Mouse (Mus musculus) spleen, postnatal 4 days (tissue): Measurements from ENCODE around the gene Dmpk.
A peak's percentile ranks its signal among the peaks of the same experiment; 100 is the strongest.
"Not testable (repeated sequence)": the region's sequence is repeated elsewhere in the genome, so short reads cannot be mapped to it uniquely, and the experiment has no call there.

Experiments used
- DNase-seq, 2 experiments: peaks; one replicate each; pipeline ENCODE4 v3.0.0; 2022; ENCODE audit warnings: low spot score in 2 of 2

The Dmpk gene

DNA sequence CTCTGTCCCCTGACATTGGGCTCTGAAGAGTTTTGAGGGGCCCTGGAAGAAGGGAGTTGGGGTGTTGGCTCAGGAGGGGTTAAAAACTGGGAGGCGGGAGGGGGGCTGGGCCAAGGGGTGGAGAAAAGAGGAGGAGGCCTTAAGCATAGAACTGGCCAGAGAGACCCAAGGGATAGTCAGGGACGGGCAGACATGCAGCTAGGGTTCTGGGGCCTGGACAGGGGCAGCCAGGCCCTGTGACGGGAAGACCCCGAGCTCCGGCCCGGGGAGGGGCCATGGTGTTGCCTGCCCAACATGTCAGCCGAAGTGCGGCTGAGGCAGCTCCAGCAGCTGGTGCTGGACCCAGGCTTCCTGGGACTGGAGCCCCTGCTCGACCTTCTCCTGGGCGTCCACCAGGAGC, at the start of gene Dmpk:
Gene Dmpk, plus strand, starts transcription at position 149 of the 400 bp plus-strand sequence.
- DNase-seq, result peak in 1 of 2 experiments; percentile 66

DNA sequence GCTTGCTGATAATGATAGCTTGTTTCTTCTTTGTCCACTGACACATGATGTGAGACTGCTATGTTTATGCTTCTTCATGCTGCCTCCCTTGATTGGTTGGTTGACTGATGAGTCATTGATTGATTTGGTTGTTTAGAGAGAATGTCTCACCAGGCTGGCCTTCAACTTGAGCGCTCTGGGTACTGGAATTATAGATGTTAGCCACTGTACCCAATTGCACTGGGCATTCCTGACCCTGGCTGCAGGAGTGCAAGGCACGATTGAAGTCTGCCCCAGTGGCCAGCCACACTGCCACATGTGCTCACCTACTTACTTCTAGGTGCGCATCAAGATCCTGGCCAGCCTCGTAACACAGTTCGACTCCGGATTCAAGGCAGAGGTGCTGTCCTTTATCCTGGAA, 39.0 kb upstream of the Dmpk start:
- DNase-seq, result no peak

- no peak for DNase-seq
Measured at GRCm38 (mm10) chr7:19046286-19047069, 37.2 kb upstream of the Dmpk start.

GRCm38 (mm10) chr7:19048006-19048527, 35.6 kb upstream of the Dmpk start:
- no peak for DNase-seq

DNA sequence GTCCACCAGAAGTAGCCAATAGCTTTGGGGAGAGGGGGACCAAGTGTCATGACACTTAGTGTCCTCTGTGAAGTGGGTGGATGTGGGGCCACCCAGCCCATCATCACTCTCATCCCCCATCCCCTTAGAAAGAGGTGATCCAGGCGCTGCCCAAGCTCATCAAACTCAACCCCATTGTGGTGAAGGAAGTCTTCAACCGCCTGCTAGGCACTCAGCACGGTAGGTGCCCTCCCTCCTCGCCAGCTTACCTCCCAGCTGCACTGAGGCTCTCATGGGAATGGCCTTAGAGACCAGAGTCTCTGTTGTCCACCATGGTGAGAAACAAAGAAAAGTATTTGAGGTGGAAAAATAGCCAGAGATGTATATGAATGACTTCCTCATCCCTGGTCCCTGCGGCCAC, 34.4 kb upstream of the Dmpk start:
- DNase-seq, result no peak

- DNase-seq, result no peak
Measured at GRCm38 (mm10) chr7:19050172-19050571, 33.5 kb upstream of the Dmpk start.

GRCm38 (mm10) chr7:19051161-19051560, 32.5 kb upstream of the Dmpk start:
- no peak for DNase-seq

DNA sequence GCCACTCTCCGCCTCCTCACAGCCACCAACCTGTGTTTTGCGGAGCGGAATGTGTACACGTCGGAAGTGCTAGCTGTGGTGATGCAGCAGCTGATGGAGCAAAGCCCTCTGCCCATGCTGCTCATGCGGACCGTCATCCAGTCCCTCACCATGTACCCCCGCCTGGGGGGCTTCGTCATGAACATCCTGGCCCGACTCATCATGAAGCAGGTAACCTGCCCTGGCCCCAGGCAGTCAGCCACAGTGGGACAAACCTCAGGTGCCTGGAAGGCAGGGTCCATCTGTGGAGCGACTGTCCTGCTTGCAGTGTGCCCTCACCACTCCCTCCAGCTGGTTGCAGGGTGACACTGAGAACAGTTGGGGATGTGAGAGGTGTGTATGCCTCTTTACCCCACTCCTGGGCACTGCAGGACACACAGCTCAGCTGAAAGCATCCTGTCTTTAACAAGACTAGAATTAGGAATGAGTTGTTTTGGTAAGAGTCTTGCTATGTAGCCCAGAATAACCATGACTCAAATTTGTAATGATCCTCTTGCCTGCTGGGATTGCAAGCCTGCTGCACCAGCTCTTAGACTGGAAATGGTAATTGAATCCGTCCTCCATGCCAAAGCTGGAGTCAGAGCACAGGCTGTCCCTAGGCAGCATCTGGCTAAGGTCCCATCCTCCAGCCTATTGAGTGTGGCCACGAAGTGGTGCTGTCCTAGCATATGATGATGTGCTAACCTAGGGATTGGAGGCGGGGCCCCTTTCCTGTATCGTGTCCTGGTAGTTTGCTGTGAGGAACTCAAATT, 31.1 kb upstream of the Dmpk start:
- DNase-seq, result no peak

- DNase-seq, result peak in 1 of 2 experiments; percentile 56
Measured at GRCm38 (mm10) chr7:19053136-19053532, 30.5 kb upstream of the Dmpk start.

DNA sequence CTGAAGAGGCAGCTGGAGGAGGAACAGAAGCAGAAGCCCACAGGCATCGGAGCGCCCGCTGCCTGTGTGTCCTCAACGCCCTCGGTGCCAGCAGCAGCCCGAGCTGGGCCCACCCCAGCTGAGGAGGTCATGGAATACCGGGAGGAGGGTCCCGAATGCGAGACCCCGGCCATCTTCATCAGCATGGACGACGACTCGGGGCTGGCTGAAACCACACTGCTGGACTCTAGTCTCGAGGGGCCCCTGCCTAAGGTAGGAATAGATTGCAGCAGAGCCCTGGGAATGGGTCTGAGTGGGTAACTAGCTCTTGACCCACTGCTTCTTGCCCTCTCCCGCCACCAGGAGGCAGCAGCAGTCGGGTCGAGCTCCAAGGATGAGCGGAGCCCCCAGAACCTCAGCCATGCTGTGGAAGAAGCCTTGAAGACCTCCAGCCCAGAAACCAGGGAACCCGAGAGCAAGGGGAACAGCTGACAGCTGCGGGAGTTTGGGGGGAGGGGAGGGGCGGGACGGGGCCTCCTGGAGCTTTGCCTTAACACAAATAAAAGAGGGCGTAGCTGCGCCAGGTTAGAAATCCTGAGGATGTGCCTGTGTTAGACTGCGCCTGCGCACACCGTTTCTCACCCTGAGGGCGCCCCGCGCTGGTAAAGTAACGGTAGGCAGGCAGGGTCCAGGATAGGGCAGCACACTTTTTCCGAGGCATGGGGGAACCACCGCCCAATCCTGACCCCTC, 29.4 kb upstream of the Dmpk start, which contains the start of gene Rsph6a:
Gene Rsph6a, plus strand, starts transcription at position 644 of the 730 bp plus-strand sequence.
- no peak for DNase-seq

DNA sequence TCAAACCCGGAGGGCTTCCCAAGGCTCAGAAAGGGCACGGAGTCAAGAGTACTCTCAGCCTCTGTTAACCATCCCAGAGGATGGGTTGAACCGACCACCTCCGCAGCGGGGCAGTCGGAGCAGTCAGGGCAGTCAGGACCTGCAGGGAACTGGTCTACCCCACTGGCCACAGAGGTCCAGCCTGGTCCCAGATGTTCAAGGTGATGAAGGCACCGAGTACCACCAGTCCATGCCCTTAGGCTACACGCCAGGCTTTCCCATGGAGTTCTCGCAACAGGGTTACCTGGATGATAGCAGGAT, 28.9 kb upstream of the Dmpk start:
- DNase-seq, result peak in 1 of 2 experiments; percentile 62

- peak in 1 of 2 experiments; percentile 58 for DNase-seq
Measured at GRCm38 (mm10) chr7:19055108-19055507, 28.5 kb upstream of the Dmpk start.

DNA sequence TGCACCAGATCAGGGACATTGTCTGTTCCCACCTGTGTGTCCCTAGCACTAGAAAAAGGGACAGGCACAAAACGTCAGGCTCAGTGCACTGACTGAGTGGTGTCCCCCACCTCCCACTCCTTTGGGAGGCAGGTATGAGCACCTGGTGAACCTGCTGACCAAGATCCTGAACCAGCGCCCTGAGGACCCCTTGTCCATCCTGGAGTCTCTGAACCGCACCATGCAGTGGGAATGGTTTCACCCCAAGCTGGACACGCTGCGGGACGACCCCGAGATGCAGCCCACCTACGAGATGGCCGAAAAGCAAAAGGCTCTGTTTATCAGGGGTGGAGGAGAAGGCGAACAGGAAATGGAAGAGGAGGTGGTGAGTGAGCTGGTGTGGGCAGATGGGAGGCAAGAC, 26.2 kb upstream of the Dmpk start:
- no peak for DNase-seq

- DNase-seq, result peak in 1 of 2 experiments; percentile 60
Measured at GRCm38 (mm10) chr7:19065896-19066295, 17.8 kb upstream of the Dmpk start.

- DNase-seq, result peak in 1 of 2 experiments; percentile 62
Measured at GRCm38 (mm10) chr7:19067063-19067462, 16.6 kb upstream of the Dmpk start.

GRCm38 (mm10) chr7:19067935-19068334, 15.7 kb upstream of the Dmpk start:
- DNase-seq, result peak in 1 of 2 experiments; percentile 59

DNA sequence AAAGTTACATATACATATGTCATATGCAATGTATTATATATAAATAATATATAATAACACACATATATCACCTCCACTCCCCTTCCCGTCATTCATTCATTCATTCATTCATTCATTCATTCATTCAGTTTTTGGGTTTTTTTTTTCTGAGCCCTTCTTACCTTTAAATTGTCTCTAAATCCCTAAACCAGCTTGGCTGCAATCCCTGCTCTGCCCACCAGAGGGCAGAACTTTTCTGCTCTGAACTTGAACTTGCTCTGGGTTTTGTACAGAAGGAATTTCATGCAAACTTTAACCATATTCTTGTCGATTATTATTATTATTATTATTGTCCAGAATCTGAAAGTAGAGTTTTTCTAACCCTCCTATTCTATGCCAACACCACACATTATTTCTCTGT, 14.9 kb upstream of the Dmpk start:
- DNase-seq, result peak; percentile 72 to 89

DNA sequence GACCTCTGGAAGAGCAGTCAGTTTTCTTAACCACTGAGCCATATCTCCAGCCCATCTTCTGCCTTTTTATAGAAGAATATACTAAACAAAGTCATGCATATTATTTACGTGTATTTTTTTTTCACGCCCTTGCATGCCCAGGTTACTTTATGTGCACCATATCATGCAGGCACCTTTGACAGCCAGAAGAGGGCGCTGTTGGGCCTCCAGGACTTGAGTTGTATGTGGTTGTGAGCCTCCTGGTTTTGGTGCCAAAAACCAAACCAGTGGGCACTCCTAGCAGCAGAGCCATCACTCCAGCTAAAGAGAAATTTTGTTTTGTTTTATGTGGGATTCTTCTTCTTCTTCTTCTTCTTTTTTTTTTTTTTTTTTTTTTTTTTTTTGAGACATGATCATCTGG, 14.1 kb upstream of the Dmpk start:
- DNase-seq, result peak in 1 of 2 experiments; percentile 78

GRCm38 (mm10) chr7:19071024-19071423, 12.6 kb upstream of the Dmpk start:
- DNase-seq, result not testable (repeated sequence)

- peak; percentile 55 to 81 for DNase-seq
Measured at GRCm38 (mm10) chr7:19073504-19073903, 10.1 kb upstream of the Dmpk start.

GRCm38 (mm10) chr7:19074494-19074893, 9.2 kb upstream of the Dmpk start:
- DNase-seq, result no peak

DNA sequence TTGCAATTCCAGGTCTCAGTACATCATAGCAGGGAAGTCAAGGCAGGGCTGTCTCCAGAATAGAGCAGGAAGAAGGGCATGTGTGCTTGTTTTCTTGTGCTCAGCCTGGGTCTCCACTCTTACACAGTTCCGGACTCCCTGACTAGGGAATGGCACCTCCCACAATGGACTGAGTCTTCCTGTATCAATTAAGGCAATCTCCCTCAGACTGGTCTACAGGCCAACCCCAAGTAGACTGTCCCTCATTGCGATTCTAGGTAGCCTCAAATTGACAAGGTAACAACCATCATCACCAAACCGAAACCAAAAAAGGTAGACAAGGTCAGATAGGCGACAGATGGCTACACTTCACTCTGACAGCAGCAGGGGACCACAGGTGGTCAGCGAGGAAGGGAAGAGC, 8.4 kb upstream of the Dmpk start:
- no peak for DNase-seq
